Mouse (Mus musculus): ENCODE measurements around the gene Zfp580. TPM values are rescaled to one million over a fixed set of nuclear protein-coding genes. Genes with fewer than 3 reads are reported as not detected.
"Not testable (repeated sequence)": the region's sequence is repeated elsewhere in the genome, so short reads cannot be mapped to it uniquely, and the experiment has no call there.

The Zfp580 gene
- total RNA-seq, 1 experiment from 2014 or later: 0.93 TPM

DNA sequence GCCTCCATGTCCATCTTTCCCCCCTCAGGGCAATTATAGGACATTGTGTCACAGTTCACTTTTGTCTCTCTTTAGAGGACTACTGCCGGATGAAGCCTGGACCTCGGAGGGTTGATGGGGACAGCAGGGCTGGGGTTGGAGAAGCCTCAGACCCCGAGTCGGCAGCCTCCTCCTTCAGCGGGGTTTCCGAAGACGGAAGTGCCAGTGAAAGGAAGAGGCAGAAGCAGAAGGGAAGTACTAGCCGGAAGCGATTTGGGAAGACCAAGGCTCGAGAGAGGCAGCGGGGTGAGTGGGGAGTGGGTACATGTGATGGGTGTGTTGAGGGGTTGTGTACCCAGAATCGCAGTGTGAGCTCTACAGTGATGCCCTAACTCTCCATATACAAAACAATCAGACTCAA lies 8.1 kb downstream of the Zfp580 start:
- no peak for ATAC-seq (ENCODE audit: extremely low read depth, insufficient number of reproducible peaks, low FRiP score, poor library complexity, severe bottlenecking)

DNA sequence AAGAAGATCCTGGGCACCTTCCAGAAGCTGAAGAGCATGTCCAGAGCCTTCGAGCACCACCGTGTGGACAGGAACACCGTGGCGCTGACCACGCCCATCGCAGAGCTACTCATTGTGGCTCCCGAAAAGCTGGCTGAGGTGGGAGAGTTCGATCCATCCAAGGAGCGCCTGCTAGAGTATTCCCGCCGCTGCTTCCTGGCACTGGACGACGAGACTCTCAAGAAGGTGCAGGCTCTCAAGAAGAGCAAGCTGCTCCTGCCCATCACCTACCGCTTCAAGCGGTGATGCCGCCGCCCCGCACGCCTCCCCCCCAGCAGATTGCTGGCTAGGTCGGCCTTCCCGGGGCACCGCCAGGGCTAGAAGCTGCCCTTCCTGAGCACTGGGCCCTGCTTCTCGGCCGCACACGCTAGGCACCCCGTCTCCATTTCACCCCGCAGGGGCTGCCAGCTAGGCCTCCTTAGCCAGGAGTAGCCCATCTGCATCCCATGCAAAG lies 8.9 kb downstream of the Zfp580 start:
- ATAC-seq (ENCODE audit: extremely low read depth, insufficient number of reproducible peaks, low FRiP score, poor library complexity, severe bottlenecking): peak; percentile 34; the same call in 1 of the 2 replicates

DNA sequence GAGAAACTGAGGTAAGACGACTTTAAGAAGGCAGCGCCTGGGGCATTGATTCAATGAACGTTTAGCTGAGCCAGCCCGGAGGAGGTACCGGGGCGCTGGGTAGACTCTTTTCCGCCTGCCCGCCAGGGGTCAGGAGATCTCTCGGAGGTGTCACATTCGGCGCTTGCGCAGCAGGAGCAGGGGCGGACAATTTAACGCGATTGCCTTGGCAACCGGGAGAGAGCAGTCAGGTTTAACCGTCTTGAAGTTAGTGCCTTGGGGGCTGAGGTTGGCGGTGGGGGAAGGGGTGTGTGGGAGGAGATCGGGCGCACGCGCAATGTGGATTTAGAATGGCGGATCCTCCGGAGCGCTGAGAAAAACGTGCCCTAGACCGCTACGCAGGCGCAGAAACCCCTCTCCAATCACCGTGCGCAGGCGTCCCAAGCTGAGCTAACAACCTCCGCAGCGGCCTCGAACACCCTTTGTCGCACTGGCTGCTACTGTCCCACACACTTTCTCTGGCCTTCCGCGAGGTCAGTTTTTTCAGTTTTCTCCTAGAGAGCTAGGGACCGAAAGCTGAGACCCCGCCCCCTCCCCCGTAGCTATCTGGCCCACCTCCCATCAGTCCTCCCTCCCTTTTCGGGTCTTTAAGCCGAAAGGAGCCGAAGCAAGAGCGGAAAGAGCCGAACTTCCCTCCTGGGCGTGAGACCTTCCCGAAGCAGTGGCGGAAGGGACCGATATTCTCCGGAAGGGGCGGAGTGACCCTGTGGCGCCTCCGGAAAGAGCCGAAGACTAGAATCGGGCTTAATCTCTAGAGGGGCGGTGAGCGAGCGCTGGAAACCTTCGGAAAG lies 9.8 kb downstream of the Zfp580 start:
- peak; percentile 75 for ATAC-seq (ENCODE audit: extremely low read depth, insufficient number of reproducible peaks, low FRiP score, poor library complexity, severe bottlenecking)

DNA sequence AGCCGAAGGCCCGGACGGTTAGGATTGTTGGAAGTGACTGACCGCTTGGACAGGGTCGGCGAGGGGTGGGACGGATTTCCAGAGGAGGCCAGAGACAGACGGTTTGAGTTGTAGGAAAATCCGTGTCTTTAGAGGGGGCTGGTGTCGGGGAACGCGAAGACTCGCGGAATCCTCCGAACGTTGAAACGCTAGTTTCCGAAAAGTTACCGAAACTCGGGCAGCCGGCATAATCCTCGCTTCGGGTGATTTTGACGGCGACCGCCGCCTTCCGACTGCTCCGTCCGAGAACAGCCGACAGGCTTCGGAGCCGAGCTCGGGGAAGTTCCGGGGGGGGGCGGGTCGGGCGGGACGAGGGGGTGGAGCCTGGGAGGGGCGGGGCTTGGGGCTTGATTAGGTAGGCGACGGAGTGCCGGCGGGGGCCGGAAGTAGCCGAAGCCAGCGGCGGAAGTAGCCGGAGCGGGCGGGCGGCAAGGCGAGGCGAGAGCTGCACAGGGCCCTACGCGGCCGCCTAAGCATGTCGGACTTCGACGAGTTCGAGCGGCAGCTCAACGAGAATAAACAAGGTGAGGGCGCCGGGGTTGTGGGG lies 10.5 kb downstream of the Zfp580 start, which contains the start of gene U2af2:
Gene U2af2, plus strand, starts transcription at position 370 of the 586 bp plus-strand sequence.
- ATAC-seq (ENCODE audit: extremely low read depth, insufficient number of reproducible peaks, low FRiP score, poor library complexity, severe bottlenecking): peak; percentile 36

DNA sequence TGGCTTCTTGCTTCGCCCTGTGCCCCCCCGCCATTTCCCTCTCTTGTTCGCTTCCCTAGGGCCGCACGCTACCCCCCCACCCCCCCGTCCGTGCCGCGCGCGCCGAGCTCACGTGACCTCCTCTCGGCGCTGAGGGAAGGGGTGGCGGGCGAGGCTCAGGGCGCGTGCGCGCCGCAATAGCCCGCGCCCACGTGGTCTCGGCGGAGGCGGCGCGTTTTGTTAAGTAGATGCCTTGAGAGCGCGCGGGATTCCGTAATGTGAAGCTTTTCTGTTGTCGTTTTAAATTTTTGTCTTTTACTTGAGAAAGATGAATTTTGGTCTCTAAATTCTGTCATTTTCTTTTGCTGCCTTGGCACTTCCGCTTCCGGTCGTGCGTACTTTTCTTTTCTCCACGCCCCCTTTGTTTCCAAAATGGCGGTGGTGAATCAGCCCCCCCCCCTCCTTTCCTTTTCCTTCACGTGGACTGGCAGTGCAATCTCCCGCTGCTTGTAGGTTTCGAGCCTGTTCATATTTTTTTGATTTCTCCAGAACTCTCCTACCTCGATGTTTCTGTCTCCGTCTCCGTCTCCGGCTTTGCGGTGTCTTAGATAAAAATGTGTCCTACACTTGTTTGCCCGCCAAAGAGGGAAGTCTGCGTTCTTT lies 11.1 kb downstream of the Zfp580 start:
- no peak for ATAC-seq (ENCODE audit: extremely low read depth, insufficient number of reproducible peaks, low FRiP score, poor library complexity, severe bottlenecking)

DNA sequence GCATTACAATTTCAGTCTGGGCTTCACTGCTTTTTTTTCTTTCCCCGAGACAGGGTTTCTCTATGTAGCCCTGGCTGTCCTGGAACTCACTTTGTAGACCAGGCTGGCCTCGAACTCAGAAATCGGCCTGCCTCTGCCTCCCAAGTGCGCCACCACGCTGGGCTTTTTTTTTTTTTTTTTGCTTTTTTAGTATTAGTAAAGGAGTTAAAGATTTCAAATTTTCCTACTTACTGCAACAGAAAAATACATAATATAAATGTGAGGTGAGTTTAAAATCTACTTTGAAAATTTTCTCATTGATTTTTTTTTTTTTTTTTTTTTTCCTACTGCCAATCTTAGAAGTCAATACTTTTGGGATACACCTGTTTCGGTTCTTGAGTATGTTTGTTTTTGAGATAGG lies 13.5 kb downstream of the Zfp580 start:
- no peak for ATAC-seq (ENCODE audit: extremely low read depth, insufficient number of reproducible peaks, low FRiP score, poor library complexity, severe bottlenecking)

DNA sequence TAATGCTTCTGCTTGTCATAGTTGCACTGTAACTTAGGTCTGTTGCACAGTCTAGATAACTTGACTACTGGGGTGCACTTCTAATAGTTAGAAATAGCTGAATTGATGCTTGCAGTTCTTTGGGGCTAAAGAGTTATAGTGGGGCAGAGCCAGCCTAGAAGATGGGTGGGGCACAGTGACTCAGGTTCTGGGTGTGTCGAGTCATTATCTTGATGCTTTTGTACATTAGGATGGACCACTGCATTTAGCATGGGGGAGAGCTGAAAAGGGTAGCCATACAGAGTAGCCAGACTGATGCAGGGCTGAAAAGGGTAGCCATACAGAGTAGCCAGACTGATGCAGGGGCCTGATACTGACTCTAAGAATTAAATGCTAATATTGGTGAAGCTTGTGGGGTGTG lies 22.2 kb downstream of the Zfp580 start:
- no peak for ATAC-seq (ENCODE audit: extremely low read depth, insufficient number of reproducible peaks, low FRiP score, poor library complexity, severe bottlenecking)

DNA sequence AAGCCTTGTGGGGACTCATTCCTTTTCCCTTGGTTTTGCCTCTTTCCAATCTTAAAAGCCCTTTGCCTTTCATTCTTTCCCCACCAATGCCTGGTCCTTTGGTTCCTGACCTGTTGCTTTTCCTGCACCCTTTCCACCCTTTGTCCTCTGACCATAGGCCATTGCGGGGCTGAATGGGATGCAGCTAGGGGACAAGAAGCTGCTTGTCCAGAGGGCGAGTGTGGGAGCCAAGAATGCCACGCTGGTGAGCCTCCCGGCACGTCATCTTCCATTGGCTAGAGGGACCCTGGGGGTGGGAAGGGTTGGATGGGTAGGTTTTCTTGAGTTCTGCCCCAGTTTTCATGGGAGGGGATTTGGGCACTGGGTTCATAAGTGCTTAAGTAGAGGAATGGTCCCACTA lies 23.6 kb downstream of the Zfp580 start:
- no peak for ATAC-seq (ENCODE audit: extremely low read depth, insufficient number of reproducible peaks, low FRiP score, poor library complexity, severe bottlenecking)

DNA sequence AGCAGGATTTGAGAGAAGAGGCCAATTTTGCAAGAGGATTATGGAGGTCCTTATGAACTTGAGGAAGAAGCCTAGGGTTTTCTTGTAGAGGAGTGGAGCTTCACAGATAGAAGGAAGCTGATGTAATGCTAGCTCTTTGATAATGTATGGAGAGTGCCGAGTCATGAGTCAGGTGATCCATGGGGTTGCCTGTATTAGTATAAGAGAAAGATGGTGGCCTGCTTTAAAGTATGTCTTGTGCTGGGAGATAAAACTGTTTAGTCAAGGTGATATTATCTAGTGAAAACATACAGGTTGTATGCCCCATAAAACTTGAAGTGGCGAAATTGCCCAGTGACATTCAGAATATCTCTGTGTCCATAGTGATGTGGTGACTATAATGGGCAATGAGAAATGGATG lies 25.6 kb downstream of the Zfp580 start:
- ATAC-seq (ENCODE audit: extremely low read depth, insufficient number of reproducible peaks, low FRiP score, poor library complexity, severe bottlenecking): no peak

DNA sequence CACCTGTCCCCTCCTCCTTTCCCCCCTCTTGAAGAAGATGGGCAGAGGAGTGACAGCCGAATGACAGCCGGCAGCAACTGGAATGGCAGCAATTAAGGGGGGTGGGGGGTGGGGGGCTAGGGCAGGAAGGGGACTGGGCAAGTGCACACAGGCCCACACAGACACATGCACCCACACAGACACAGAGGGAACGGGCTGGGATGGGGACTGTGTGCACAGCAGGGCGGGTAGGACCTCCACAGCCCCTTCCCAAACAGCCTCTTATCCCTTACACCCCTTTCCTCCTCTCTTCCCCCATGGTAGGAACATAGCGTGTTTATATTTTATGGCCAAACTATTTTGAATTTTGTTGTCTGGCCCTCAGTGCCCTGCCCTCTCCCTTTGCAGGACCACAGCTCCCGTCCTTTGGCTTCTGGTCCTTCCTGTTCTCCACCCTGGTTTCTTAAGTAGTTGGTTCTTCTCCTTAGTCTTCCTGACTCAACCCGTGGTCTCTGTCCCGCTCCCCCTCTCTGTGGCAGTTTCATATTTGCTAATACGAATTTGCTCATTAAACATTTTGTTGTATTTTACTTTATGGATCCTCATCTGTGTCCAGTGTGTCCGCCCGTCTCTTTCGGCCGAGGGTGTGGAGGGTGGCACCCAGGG lies 28.1 kb downstream of the Zfp580 start:
- not testable (repeated sequence) for ATAC-seq (ENCODE audit: extremely low read depth, insufficient number of reproducible peaks, low FRiP score, poor library complexity, severe bottlenecking)

DNA sequence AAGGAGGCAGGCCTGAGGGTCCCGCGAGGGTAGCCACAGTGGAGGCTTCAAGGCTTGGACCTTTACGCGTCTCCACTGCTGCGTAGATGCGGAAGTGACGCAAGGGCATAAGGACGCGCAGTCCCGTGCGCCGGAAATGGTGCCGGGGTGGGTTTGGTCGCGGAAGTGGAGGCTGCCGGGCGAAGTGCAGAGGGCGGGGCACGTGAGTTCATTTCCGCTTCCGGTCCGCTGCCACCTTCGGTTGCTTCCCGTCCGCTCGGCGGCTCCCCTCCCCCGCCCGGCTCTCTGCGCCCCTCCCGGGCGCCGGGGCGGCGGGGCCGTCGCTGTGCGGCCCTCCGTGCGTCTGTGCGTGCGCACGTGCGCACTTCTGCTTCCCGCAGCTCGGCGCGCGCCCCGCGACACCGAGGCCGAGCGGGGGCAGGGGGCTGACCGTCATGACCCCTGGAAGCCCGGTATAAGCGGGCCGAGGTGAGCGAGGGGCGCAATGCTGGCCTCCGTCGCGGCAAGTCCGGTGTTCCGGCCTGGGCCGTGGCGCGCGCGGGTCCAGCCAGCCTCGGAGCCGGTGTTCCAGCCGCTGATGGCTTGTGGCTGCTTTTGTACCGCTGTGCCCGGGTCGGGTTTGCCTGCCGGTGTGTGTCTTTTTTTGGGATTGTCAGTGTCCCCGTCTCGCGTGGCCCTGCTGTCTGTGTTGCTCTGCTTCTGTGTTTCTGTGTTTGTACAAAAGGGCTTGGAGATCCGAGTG lies 28.8 kb downstream of the Zfp580 start, which contains the start of gene Epn1:
Gene Epn1, plus strand, starts transcription at position 226 of the 742 bp plus-strand sequence.
- peak; percentile 93 for ATAC-seq (ENCODE audit: extremely low read depth, insufficient number of reproducible peaks, low FRiP score, poor library complexity, severe bottlenecking)

DNA sequence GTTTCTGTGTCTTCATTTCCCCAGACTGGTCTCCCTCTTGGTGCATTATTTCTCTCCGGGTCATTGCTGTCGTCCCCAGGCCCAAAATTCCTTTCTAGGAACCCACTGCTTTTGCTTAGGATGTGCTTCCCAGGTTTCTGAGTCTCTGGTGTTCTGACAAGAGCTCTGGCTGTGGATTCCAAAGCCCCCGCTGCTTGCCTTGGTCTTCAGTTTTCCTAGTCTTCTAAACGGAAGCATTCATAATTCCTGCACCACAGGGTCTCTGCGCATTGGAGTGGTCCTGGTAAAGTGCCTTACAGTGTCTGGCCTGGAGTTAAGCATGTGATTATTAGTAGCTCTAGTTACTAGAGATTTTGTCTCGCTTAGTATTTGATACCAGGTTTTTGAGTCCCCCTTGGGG lies 29.5 kb downstream of the Zfp580 start:
- ATAC-seq (ENCODE audit: extremely low read depth, insufficient number of reproducible peaks, low FRiP score, poor library complexity, severe bottlenecking): no peak

DNA sequence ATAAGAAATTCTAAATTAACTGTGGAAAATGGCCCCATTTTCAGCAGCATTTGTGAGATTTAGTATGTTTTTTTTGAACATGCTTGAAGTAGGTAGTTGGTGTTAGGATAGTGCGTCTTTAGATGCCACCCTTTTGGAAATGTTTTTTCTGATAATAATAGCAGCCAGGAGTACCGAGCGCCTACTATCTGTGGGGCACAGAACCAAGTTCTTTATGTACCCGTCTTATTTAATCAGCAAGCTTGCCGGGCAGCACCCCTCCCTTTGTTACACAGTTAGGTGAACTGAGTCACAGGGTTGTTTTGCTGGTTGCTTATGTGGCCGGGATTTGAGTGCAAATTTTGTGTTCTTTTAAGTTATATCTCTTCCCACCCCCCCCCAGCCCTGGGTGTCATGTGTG lies 29.9 kb downstream of the Zfp580 start:
- no peak for ATAC-seq (ENCODE audit: extremely low read depth, insufficient number of reproducible peaks, low FRiP score, poor library complexity, severe bottlenecking)

DNA sequence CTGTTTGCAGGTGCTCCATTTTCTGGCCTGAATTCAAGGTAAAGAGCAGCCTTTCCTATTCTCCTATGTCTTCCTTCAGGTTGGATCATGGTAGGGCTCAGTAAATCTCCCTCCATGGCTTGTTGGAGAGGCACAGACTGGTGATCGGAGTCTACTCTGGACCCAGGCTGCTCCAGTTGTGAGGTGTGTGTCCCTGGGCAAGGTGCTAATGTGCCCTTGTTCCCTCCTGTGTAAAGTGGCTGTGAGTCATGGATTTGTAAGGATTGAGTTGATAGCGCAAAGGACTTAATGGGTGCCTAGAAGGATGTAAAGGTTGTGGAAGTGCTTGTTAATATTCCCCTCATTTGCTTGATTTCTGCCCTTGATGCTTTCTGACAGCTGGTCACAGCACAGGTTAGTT lies 30.6 kb downstream of the Zfp580 start:
- ATAC-seq (ENCODE audit: extremely low read depth, insufficient number of reproducible peaks, low FRiP score, poor library complexity, severe bottlenecking): no peak

DNA sequence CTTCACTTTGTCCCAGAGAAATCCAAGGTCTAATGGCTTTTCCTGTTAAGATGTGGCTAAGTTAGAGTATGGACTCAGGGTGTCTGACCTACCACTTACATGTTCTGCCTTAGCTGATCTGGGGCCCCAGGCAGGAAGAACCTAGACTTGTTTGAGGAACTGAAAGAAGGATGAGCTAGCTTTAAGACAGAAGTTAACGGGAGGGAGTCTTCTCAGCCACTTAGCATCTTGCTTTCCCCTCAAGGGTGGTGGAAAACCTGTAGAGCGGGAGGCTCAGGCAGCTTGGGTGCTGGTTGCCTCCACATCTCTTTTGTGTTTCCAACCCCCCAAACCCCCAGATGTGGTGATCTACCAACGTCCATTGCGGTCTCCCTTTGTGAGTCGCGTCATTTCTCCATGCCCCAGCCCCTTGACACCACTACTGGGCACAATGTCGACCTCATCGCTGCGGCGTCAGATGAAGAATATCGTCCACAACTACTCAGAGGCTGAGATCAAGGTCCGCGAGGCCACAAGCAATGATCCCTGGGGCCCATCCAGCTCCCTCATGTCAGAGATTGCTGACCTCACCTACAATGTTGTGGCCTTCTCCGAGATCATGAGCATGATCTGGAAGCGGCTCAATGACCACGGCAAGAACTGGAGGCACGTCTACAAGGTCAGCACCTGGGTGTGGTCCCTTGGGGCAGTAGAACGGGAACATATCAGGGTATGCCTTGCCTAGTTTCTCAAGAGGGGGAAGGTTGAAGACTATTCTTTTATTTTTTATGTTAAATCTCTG lies 32.2 kb downstream of the Zfp580 start:
- ATAC-seq (ENCODE audit: extremely low read depth, insufficient number of reproducible peaks, low FRiP score, poor library complexity, severe bottlenecking): peak; percentile 58

DNA sequence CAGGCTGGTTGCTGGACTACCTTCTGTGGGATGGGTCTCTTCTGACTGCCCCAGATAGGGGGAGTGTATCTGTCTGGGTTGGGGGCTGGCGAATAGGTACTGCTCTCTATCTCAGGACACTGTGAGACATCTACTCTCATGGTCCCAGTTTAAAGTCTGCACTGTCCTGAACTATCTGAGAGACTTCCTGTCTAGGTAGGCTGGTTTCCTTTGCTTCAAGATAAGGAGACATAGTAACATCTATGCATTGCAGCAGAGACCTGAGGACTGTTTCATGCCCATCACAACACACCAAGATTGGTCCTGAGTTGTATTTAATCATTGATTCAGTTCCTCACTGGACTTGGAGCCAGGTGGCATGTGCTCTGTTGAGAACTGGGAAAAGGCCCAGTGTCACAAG lies 34.2 kb downstream of the Zfp580 start:
- ATAC-seq (ENCODE audit: extremely low read depth, insufficient number of reproducible peaks, low FRiP score, poor library complexity, severe bottlenecking): no peak

DNA sequence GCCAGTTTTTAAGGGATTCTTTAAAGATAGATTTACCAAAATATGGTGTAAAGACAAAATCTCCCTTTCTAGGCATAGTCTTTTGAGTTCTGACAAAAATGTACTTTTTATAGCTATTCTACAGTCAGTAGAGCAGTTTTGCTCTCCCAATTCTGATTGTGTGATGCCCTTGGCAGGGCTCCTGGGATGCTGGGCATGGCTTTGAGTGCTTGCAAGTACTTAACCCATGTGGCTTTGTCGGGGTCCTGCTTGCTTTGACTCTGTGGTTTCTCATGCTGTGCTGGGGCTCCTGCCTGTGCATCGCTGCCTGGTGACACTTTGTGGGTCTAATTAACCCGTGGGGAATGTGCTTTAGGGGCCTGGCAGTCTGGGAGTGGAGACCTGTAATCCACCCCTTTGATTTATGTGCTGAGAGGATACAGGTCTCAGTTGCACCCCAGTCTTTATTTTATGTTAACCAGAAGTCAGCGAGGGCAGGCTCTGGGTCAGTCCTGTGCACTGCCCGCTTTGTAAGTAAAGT lies 35.6 kb downstream of the Zfp580 start:
- no peak for ATAC-seq (ENCODE audit: extremely low read depth, insufficient number of reproducible peaks, low FRiP score, poor library complexity, severe bottlenecking)

DNA sequence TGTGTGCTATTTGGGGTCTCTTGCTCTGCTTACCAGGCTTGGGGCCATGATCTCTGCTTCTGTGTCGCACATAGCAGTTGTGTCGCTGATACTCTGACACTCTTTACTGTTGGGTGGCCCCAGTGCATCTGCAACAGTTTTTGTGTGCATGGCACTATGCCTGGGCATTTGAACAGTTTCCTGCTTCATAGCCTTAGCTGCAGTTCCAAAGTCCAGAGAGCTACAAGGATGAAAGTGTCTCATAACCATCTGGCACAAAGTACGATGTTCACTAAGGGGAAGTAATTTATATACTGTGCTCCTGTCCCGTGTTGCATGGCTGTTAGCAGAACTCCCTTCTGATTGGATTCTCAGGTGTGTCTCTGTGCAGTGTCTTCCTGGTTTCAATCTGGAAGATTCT lies 36.5 kb downstream of the Zfp580 start:
- no peak for ATAC-seq (ENCODE audit: extremely low read depth, insufficient number of reproducible peaks, low FRiP score, poor library complexity, severe bottlenecking)

All from neutrophil, adult 5-6 weeks (primary cell).